Mouse (Mus musculus): ENCODE results near the gene Zbtb3.

DNA sequence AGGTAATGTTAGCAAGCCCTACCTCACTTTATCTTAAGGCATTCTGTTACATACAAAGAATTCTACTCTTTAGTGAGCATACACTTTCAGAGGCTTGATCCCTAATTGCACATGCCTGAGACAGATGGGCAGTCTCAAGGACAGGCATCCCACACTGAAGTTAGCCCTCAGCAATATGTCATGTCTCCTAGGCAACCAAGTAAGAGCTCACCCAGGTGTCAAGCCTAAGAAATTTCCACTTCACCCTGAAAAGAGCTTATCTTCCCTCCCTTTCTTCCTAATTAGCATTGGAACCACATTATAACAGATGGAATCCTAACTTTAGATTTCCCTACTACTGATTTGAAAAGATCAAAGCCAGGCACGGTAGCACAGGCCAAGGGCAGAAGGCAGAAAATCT lies 13.2 kb upstream of the Zbtb3 start:
- TF ChIP-seq POLR2A (IDR thresholded peaks at IDR 0.05; ENCODE audit: borderline replicate concordance, control insufficient read depth, low read depth, low read length): no peak
- no peak for TF ChIP-seq CTCF (IDR thresholded peaks at IDR 0.05; ENCODE audit: control insufficient read depth, insufficient read depth, low read length)

Data from bone marrow, adult 2 months (tissue).